Mouse (Mus musculus): ENCODE measurements around the gene Slc38a6. TPM values are rescaled to one million over a fixed set of nuclear protein-coding genes. Genes with fewer than 3 reads are reported as not detected.

The Slc38a6 gene
- 17.5 TPM for polyA plus RNA-seq (2014; fragmentation: Illumina TruSeq; extraction: RNeasy Lipid Tissue Mini Kit (QIAGEN cat#74804); ENCODE audit: low read depth, low replicate concordance)

DNA sequence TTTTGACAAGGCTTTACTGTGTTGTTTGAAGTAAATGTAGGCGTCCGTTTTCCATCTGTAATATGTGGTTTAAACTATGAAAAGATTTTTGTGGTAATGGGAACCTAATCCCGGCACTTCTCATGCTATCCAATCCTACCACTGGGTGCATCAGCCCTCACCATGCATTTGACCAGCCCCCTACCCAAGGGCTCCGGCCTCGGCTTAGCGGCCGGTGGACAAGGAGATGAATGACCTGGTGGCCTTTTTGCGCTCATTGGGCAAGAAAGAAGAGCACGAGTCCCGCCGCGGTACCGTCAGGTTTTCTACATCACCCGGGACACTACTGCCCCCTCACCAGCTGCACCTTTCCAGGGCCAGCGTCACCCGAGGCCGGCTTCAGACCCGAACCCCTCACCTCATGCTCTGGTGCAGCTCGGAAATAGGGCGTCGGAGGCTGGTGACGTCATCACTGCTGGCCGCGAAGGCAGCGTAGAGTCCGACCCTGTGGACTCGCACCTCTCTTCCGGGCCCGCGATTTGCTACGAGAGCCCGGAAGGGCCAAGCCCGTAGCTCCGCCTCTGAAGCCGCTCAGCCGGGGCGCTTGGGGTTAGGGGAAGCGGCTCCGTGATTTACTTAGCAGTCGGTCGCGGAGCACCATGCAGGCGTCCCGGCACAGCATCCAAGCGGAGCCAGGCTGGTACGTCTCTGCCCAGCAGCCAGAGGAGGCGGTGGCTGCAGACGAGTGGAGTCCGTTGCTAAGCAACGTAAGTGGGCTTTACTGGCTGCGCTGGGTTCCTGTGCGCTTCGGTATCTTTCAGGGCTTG lies at the start of gene Slc38a6, which contains the start of gene Trmt5:
Slc38a6 (plus strand) TSS at position 493 of the 806 bp plus-strand sequence.
Trmt5 (minus strand) TSS at position 424 of the 806 bp plus-strand sequence.

Other genes starting within 250 kb of the Slc38a6 start
- 0.16 TPM for gene Six1, start 232.9 kb upstream of the Slc38a6 start, polyA plus RNA-seq (2014; fragmentation: Illumina TruSeq; extraction: RNeasy Lipid Tissue Mini Kit (QIAGEN cat#74804); ENCODE audit: low read depth, low replicate concordance)
- gene Six4, start 173.3 kb upstream of the Slc38a6 start, polyA plus RNA-seq (2014; fragmentation: Illumina TruSeq; extraction: RNeasy Lipid Tissue Mini Kit (QIAGEN cat#74804); ENCODE audit: low read depth, low replicate concordance), result 4.2 TPM
- gene Mnat1, start 163.1 kb upstream of the Slc38a6 start, polyA plus RNA-seq (2014; fragmentation: Illumina TruSeq; extraction: RNeasy Lipid Tissue Mini Kit (QIAGEN cat#74804); ENCODE audit: low read depth, low replicate concordance), result 12.0 TPM
- gene Trmt5, start 69 bp upstream of the Slc38a6 start, polyA plus RNA-seq (2014; fragmentation: Illumina TruSeq; extraction: RNeasy Lipid Tissue Mini Kit (QIAGEN cat#74804); ENCODE audit: low read depth, low replicate concordance), result 22.8 TPM